Mouse (Mus musculus) liver, embryonic 14.5 days (tissue): Measurements from ENCODE around the gene Rps29.

Experiments
- CTCF ChIP-seq: IDR thresholded peaks from 2 replicates; pipeline ENCODE4 v1.5.1; 2016; ENCODE audit warnings: antibody characterized with exemption, low read depth, control low read depth
- EP300 ChIP-seq: IDR thresholded peaks from 2 replicates; pipeline ENCODE4 v1.6.1; 2016; ENCODE audit warnings: antibody characterized with exemption, low read depth

DNA sequence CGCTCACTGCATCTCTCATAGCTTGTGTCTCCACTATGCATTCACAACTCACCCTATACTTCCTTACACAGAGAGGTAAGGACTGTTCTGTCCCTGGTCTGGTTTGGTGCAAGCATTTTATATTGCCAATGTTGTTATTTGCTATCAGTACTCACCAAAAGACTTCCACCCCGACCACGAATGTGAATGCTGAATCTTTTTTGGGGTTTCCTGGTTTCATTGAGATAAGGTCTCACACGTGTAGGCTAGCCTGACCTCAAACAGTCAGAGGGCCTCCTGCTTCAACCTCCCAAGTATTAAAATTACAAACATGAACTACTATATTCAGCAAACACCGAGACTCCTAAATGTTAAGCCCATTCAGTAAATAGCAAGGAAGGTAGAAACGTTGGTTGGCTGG lies 27.7 kb downstream of the Rps29 start:
- TF ChIP-seq EP300, result no peak
- no peak for TF ChIP-seq CTCF
